Mouse (Mus musculus) neural tube, embryonic 10.5 days (tissue): ENCODE data around the gene Zfp367.

Experiments
- DNase-seq: peaks from one replicate; pipeline ENCODE4 v3.0.0-alpha.2; 2017; ENCODE audit warnings: low spot score; ENCODE audit errors: extremely low spot score

The Zfp367 gene

GRCm38 (mm10) chr13:64091006-64091405, 62.0 kb downstream of the Zfp367 start:
- DNase-seq = no peak

- no peak for DNase-seq
Measured at GRCm38 (mm10) chr13:64090278-64090677, 62.7 kb downstream of the Zfp367 start.

GRCm38 (mm10) chr13:64089130-64089529, 63.9 kb downstream of the Zfp367 start, which contains the start of gene Hsd17b3:
Gene Hsd17b3 (minus strand): TSS chr13:64089230.
- no peak for DNase-seq

- no peak for DNase-seq
Measured at GRCm38 (mm10) chr13:64088057-64088456, 64.9 kb downstream of the Zfp367 start.

- DNase-seq = no peak
Measured at GRCm38 (mm10) chr13:64086036-64086435, 67.0 kb downstream of the Zfp367 start.

GRCm38 (mm10) chr13:64083331-64083730, 69.7 kb downstream of the Zfp367 start:
- no peak for DNase-seq
